Mouse (Mus musculus) liver, postnatal 0 days (tissue): ENCODE results near the gene Sbds. TPM values are rescaled to one million over a fixed set of nuclear protein-coding genes. Genes with fewer than 3 reads are reported as not detected.

Experiments
- ATAC-seq: fragments of 200-750 bp; cut with Nextera tagmentation; 2 replicates; pipeline ENCODE4 v1.8.0; 2017; ENCODE audit warnings: mild to moderate bottlenecking, moderate library complexity
- DNase-seq: peaks from one replicate; pipeline ENCODE4 v3.0.0-alpha.2; 2016
- H3K27ac ChIP-seq: fragments of 300-500 bp; sonication (generic); 2 replicates; pipeline ENCODE4 v1.5.1; 2014; ENCODE audit warnings: antibody characterized with exemption, moderate library complexity, mild to moderate bottlenecking, low read depth
- H3K27me3 ChIP-seq: fragments of 300-500 bp; sonication (generic); 2 replicates; pipeline ENCODE4 v1.6.1; 2014; ENCODE audit warnings: low read length, control low read depth, mixed read lengths; ENCODE audit not compliant: insufficient read depth
- H3K36me3 ChIP-seq: fragments of 300-500 bp; sonication (generic); replicated peaks from 2 replicates; pipeline ENCODE4 v1.6.1; 2014; ENCODE audit warnings: mild to moderate bottlenecking, control low read depth, low read length, moderate library complexity, mixed read lengths; ENCODE audit not compliant: insufficient read depth
- H3K4me1 ChIP-seq: fragments of 300-500 bp; sonication (generic); 2 replicates; pipeline ENCODE4 v1.6.1; 2014; ENCODE audit warnings: antibody characterized with exemption, mild to moderate bottlenecking, control low read depth; ENCODE audit not compliant: insufficient read depth
- H3K4me2 ChIP-seq: fragments of 300-500 bp; sonication (generic); 2 replicates; pipeline ENCODE4 v1.6.1; 2014; ENCODE audit warnings: low read depth, mild to moderate bottlenecking, low read length, moderate library complexity, mixed read lengths
- H3K4me3 ChIP-seq: fragments of 300-500 bp; sonication (generic); 2 replicates; pipeline ENCODE4 v1.5.1; 2014; ENCODE audit warnings: low read depth, low read length
- H3K9ac ChIP-seq: fragments of 300-500 bp; sonication (generic); replicated peaks from 2 replicates; pipeline ENCODE4 v1.6.1; 2014; ENCODE audit warnings: mild to moderate bottlenecking, moderate library complexity
- H3K9me3 ChIP-seq: fragments of 300-500 bp; sonication (generic); 2 replicates; pipeline ENCODE4 v1.6.1; 2016; ENCODE audit warnings: mild to moderate bottlenecking, control low read depth, low read length, mixed read lengths
- CTCF ChIP-seq: sonication (generic); IDR thresholded peaks from 2 replicates; pipeline ENCODE4 v1.5.1; 2016; ENCODE audit warnings: antibody characterized with exemption, low read depth
- EP300 ChIP-seq: IDR thresholded peaks from 2 replicates; pipeline ENCODE4 v1.6.1; 2016; ENCODE audit warnings: antibody characterized with exemption, low read depth, mild to moderate bottlenecking
- WGBS: fragments of 180-500 bp; shearing (Covaris S2); extraction: QIAGEN DNeasy Blood & Tissue Kit; methylation state at CpG from one replicate; pipeline ENCODE4 v1.1.7; 2014; ENCODE audit not compliant: insufficient replicate concordance; 5-methylcytosine and 5-hydroxymethylcytosine counted together
- polyA plus RNA-seq: library from polyadenylated mRNA; unstranded; fragments of >200 nt; fragmentation: Nextera tagmentation; extraction: Ambion mirVana; gene quantifications from 2 replicates; pipeline ENCODE4 v1.2.1, GENCODE M21; 2015

Gene Sbds
- polyA plus RNA-seq, 1 experiment from 2014 or later = 44.8 TPM

- DNase-seq = no peak
- no peak overlapping the region for H3K27ac ChIP-seq
- H3K9ac ChIP-seq = no peak overlapping the region
- H3K36me3 ChIP-seq = peaks cover 20% of the 10 kb centered on the region
- ATAC-seq = no peak
- TF ChIP-seq CTCF (no peak), EP300 (no peak)
- H3K4me1 ChIP-seq = no peaks in the 10 kb centered on the region; the same call in 1 of the 2 replicates
- peaks cover 2% of the 10 kb centered on the region; the same call in 1 of the 2 replicates for H3K9me3 ChIP-seq
- WGBS = 85% methylated on average over 4 of the region's 4 CpGs
- H3K4me3 ChIP-seq = no peak overlapping the region
- H3K4me2 ChIP-seq = no peak overlapping the region
- no peaks in the 10 kb centered on the region for H3K27me3 ChIP-seq
These were observed 37.9 kb downstream of the Sbds start for GRCm38 (mm10) chr5:130217406-130217805.

GRCm38 (mm10) chr5:130216781-130217180 is 38.5 kb downstream of the Sbds start, which contains the start of gene Tmem248:
Gene Tmem248, plus strand, starts transcription at chr5:130217081.
- ATAC-seq (no peak), DNase-seq (no peak)
- H3K27me3 ChIP-seq = no peaks in the 10 kb centered on the region
- H3K36me3 ChIP-seq = peaks cover 25% of the 10 kb centered on the region
- peaks cover 2% of the 10 kb centered on the region; the same call in 1 of the 2 replicates for H3K9me3 ChIP-seq
- H3K27ac ChIP-seq = no peak within 1 kb of the TSS
- H3K4me3 ChIP-seq = no peak within 1 kb of the TSS
- whole genome bisulfite sequencing = 82% methylated on average over 7 of the region's 7 CpGs
- H3K9ac ChIP-seq = no peak within 1 kb of the TSS
- H3K4me2 ChIP-seq = no peak within 1 kb of the TSS
- no peak for TF ChIP-seq CTCF
- no peak for TF ChIP-seq EP300
- no peaks in the 10 kb centered on the region; the same call in 1 of the 2 replicates for H3K4me1 ChIP-seq

- DNase-seq (no peak), ATAC-seq (no peak)
- Histone ChIP-seq H3K4me1 (no peaks in the 10 kb centered on the region), H3K27me3 (no peaks in the 10 kb centered on the region), H3K36me3 (peaks cover 53% of the 10 kb centered on the region), H3K4me2 (no peak overlapping the region), H3K27ac (no peak overlapping the region), H3K9ac (no peak overlapping the region), H3K9me3 (no peaks in the 10 kb centered on the region), H3K4me3 (no peak overlapping the region)
- 91% methylated on average over 11 of the region's 11 CpGs for WGBS
- TF ChIP-seq CTCF = no peak
- no peak for TF ChIP-seq EP300
These were observed 42.4 kb downstream of the Sbds start for GRCm38 (mm10) chr5:130212956-130213355.

- Histone ChIP-seq H3K27ac (no peak overlapping the region), H3K9me3 (no peaks in the 10 kb centered on the region), H3K9ac (no peak overlapping the region), H3K27me3 (no peaks in the 10 kb centered on the region), H3K4me2 (no peak overlapping the region), H3K4me1 (peaks cover 11% of the 10 kb centered on the region), H3K36me3 (peaks cover 51% of the 10 kb centered on the region), H3K4me3 (no peak overlapping the region)
- 97% methylated on average over 4 of the region's 4 CpGs for WGBS
- ATAC-seq = no peak
- TF ChIP-seq EP300 = no peak
- TF ChIP-seq CTCF = no peak
- DNase-seq = no peak
These were observed 48.0 kb downstream of the Sbds start for GRCm38 (mm10) chr5:130207299-130207698.

GRCm38 (mm10) chr5:130205441-130206023 is 49.8 kb downstream of the Sbds start:
- peak overlapping the region; percentile 84 for H3K27ac ChIP-seq
- WGBS = 57% methylated on average over 3 of the region's 3 CpGs
- no peak overlapping the region for H3K4me2 ChIP-seq
- H3K9me3 ChIP-seq = no peaks in the 10 kb centered on the region
- H3K4me1 ChIP-seq = peaks cover 11% of the 10 kb centered on the region
- no peaks in the 10 kb centered on the region for H3K27me3 ChIP-seq
- no peak overlapping the region for H3K9ac ChIP-seq
- peak; percentile 51 for DNase-seq
- H3K4me3 ChIP-seq = no peak overlapping the region
- peaks cover 38% of the 10 kb centered on the region for H3K36me3 ChIP-seq
- TF ChIP-seq EP300 (peak; percentile 49; the same call in 1 of the 2 replicates), CTCF (no peak)
- peak; percentile 68 for ATAC-seq

DNA sequence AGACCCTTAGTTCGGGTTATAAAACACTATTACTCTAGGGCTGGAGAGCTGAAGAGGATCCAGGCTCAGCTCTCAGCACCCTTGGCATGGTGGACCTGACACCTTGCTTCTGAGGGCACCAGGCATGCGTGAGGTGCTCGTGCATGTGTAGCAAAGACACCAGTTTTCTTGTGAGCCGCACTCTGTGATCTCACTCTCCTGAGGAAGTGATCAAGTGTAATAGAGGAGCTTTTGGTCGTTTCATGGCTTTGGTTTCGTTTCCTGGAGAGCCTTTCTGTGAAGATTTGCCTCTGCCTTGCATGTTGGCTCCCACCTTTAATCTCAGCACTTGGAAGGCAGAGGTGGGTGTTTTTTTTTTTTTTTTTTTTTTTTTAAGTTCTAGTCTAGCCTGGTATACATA is 50.8 kb downstream of the Sbds start:
- Histone ChIP-seq H3K27ac (peak overlapping the region; percentile 84), H3K9ac (no peak overlapping the region), H3K36me3 (peaks cover 36% of the 10 kb centered on the region), H3K9me3 (no peaks in the 10 kb centered on the region), H3K27me3 (no peaks in the 10 kb centered on the region), H3K4me2 (no peak overlapping the region), H3K4me1 (peaks cover 11% of the 10 kb centered on the region), H3K4me3 (no peak overlapping the region)
- DNase-seq (no peak), ATAC-seq (no peak)
- WGBS = 78% methylated on average over 6 of the region's 6 CpGs
- TF ChIP-seq CTCF (no peak), EP300 (no peak)

DNA sequence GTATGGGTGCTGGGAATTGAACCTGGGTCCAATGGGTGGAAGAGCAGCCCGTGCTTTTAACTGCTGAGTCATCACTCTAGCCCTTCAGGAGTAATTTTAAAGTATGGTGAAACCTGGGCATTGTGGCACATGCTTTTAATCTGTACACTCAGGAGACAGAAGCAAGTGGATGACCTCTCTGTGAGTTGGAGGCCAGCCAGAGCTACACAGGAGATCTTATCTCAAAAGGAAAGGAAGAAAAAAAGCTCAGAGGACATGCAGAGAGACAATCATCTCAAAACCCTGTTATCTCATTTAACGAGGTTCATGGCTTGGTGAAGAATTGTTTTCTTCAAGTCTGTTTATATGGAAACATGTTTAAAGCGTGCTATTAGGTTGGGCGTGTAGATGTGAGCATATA is 51.4 kb downstream of the Sbds start:
- Histone ChIP-seq H3K27me3 (no peaks in the 10 kb centered on the region), H3K27ac (peak overlapping the region; percentile 84), H3K4me3 (no peak overlapping the region), H3K36me3 (peaks cover 35% of the 10 kb centered on the region), H3K4me1 (peaks cover 11% of the 10 kb centered on the region), H3K9ac (no peak overlapping the region), H3K9me3 (no peaks in the 10 kb centered on the region), H3K4me2 (no peak overlapping the region)
- DNase-seq = no peak
- WGBS = 64% methylated on average over 4 of the region's 4 CpGs
- ATAC-seq = no peak
- TF ChIP-seq EP300 (no peak), CTCF (no peak)
